Comparison of ENCODE assay signal across 11 mouse cellular contexts in genomic region chr1:35759600-35759999, GRCm38 (mm10).
DNase-seq lines count a peak whose midpoint lies in the region; ATAC-seq and TF ChIP-seq lines count a peak whose summit lies in the region.
"Had no signal": no experiment of that assay in that cellular context is flagged by ENCODE, and none has a peak within 500 bp of the region (broad histone marks: within the 10 kb centered on the region; RNA-seq: fewer than 3 reads in every experiment).

No protein-coding gene starts in this region.

- peak; percentile 65 for DNase-seq in heart, adult 8-10 months (ENCODE audit: low spot score)
- DNase-seq in adrenal gland, postnatal 10 days: peak; percentile 35
- DNase-seq in heart, postnatal 0 days (ENCODE audit: low spot score): peak; percentile 79
- peak; percentile 60 to 62 for DNase-seq in right cerebral cortex, adult 2 months (ENCODE audit: low spot score in 2 of 2)
- no peak for DNase-seq in urinary bladder, postnatal 25 days (ENCODE audit: low spot score)
- no peak for DNase-seq in liver
- DNase-seq: kidney, adult 11 months; lung, postnatal 10 days had no signal

- peaks cover 5% of the 10 kb centered on the region; the same call in 1 of the 2 replicates for H3K4me1 ChIP-seq in heart, embryonic 11.5 days (ENCODE audit: control insufficient read depth, insufficient read depth, low read length)
- peaks cover 9% of the 10 kb centered on the region; the same call in 1 of the 2 replicates for H3K4me1 ChIP-seq in heart, postnatal 0 days (ENCODE audit: control insufficient read depth, insufficient read depth)
- no peaks in the 10 kb centered on the region for H3K4me1 ChIP-seq in midbrain, embryonic 15.5 days

- no peak overlapping the region for H3K4me3 ChIP-seq in heart, embryonic 11.5 days (ENCODE audit: low read depth, low read length)
- no peak overlapping the region for H3K4me3 ChIP-seq in heart, postnatal 0 days (ENCODE audit: low read depth, low read length)
- no peak overlapping the region for H3K4me3 ChIP-seq in midbrain, embryonic 15.5 days

- no peak overlapping the region for H3K4me2 ChIP-seq in heart, embryonic 11.5 days
- no peak overlapping the region for H3K4me2 ChIP-seq in heart, postnatal 0 days (ENCODE audit: low read depth, low read length)
- H3K4me2 ChIP-seq in midbrain, embryonic 15.5 days: no peak overlapping the region

- H3K36me3 ChIP-seq in heart, embryonic 11.5 days (ENCODE audit: control insufficient read depth, insufficient read depth, low read length): no peaks in the 10 kb centered on the region
- no peaks in the 10 kb centered on the region for H3K36me3 ChIP-seq in heart, postnatal 0 days (replicated peaks; ENCODE audit: control insufficient read depth, insufficient read depth, low read length)
- H3K36me3 ChIP-seq in midbrain, embryonic 15.5 days (replicated peaks): no peaks in the 10 kb centered on the region

- ATAC-seq in heart, embryonic 11.5 days (replicated peaks; ENCODE audit: insufficient number of reproducible peaks, low FRiP score, low TSS enrichment): no peak
- peak; percentile 92 for ATAC-seq in heart, postnatal 0 days (ENCODE audit: insufficient read depth, low read depth)
- ATAC-seq in midbrain, embryonic 15.5 days (replicated peaks): no peak
- ATAC-seq: forebrain, embryonic 16.5 days had no signal

- TF ChIP-seq CTCF in heart, postnatal 0 days (IDR thresholded peaks at IDR 0.05; ENCODE audit: low read depth): no peak

- no peaks in the 10 kb centered on the region for H3K9me3 ChIP-seq in heart, embryonic 11.5 days (replicated peaks; ENCODE audit: control insufficient read depth, low read length)
- no peaks in the 10 kb centered on the region for H3K9me3 ChIP-seq in heart, postnatal 0 days (replicated peaks; ENCODE audit: control insufficient read depth, low read length)
- no peaks in the 10 kb centered on the region for H3K9me3 ChIP-seq in midbrain, embryonic 15.5 days

- H3K27ac ChIP-seq in heart, embryonic 11.5 days (ENCODE audit: low read depth, low read length): no peak overlapping the region
- H3K27ac ChIP-seq in heart, postnatal 0 days (ENCODE audit: low read depth): peak overlapping the region; percentile 41
- no peak overlapping the region for H3K27ac ChIP-seq in midbrain, embryonic 15.5 days

- 30% methylated on average over 4 of the region's 4 CpGs for WGBS in heart, embryonic 11.5 days (ENCODE audit: insufficient replicate concordance)
- 1% methylated on average over 4 of the region's 4 CpGs for WGBS in heart, postnatal 0 days
- WGBS in midbrain, embryonic 15.5 days: 83% methylated on average over 4 of the region's 4 CpGs

- H3K27me3 ChIP-seq in heart, embryonic 11.5 days (ENCODE audit: control insufficient read depth, insufficient read depth, low read length): no peaks in the 10 kb centered on the region
- no peaks in the 10 kb centered on the region for H3K27me3 ChIP-seq in heart, postnatal 0 days (ENCODE audit: control insufficient read depth, insufficient read depth, low read length)
- no peaks in the 10 kb centered on the region for H3K27me3 ChIP-seq in midbrain, embryonic 15.5 days (replicated peaks)

- peak; percentile 76; the same call in 1 of the 2 replicates for TF ChIP-seq EP300 in heart, postnatal 0 days (IDR thresholded peaks at IDR 0.05; ENCODE audit: low read depth)

- no peak overlapping the region for H3K9ac ChIP-seq in heart, embryonic 11.5 days (ENCODE audit: low read depth, low read length)
- H3K9ac ChIP-seq in heart, postnatal 0 days (replicated peaks; ENCODE audit: low read depth, low read length): no peak overlapping the region
- no peak overlapping the region for H3K9ac ChIP-seq in midbrain, embryonic 15.5 days

Comparison
In these comparisons a context has a peak if more than half of its experiments do, and no peak if none do; other contexts are left out.
1. DNase-seq: peak in heart, adult 8-10 months (single experiment), adrenal gland, postnatal 10 days (single experiment), heart, postnatal 0 days (single experiment) and right cerebral cortex, adult 2 months (2 of 2); none in urinary bladder, postnatal 25 days (single experiment) and liver (single experiment).